Mouse (Mus musculus) hindbrain, embryonic 13.5 days (tissue): ENCODE measurements at regions not wholly inside any gene's neighbourhood (a gene's known extent, or its start where the extent isn't known, plus 50 kb on each side); places are given as distances from the start of the nearest gene placed in this dataset.

ENCODE experiments used
- ATAC-seq: fragments of 200-750 bp; cut with Nextera tagmentation; 2 replicates; pipeline ENCODE4 v1.8.0; 2017; ENCODE audit warnings: moderate TSS enrichment; ENCODE audit not compliant: low FRiP score
- H3K27ac ChIP-seq: fragments of 300-500 bp; sonication (generic); 2 replicates; pipeline ENCODE4 v1.5.1; 2015; ENCODE audit warnings: inconsistent platforms, mild to moderate bottlenecking, moderate library complexity
- H3K27me3 ChIP-seq: fragments of 300-500 bp; sonication (generic); 2 replicates; pipeline ENCODE4 v1.6.1; 2015; ENCODE audit warnings: mild to moderate bottlenecking, inconsistent platforms
- H3K36me3 ChIP-seq: fragments of 300-500 bp; sonication (generic); 2 replicates; pipeline ENCODE4 v1.6.1; 2015; ENCODE audit warnings: mild to moderate bottlenecking, inconsistent platforms
- H3K4me1 ChIP-seq: fragments of 300-500 bp; sonication (generic); replicated peaks from 2 replicates; pipeline ENCODE4 v1.6.1; 2015; ENCODE audit warnings: inconsistent platforms
- H3K4me2 ChIP-seq: fragments of 300-500 bp; sonication (generic); 2 replicates; pipeline ENCODE4 v1.6.1; 2015; ENCODE audit warnings: inconsistent platforms, mild to moderate bottlenecking, moderate library complexity
- H3K4me3 ChIP-seq: fragments of 300-500 bp; sonication (generic); 2 replicates; pipeline ENCODE4 v1.5.1; 2015; ENCODE audit warnings: mild to moderate bottlenecking, inconsistent platforms
- H3K9ac ChIP-seq: fragments of 300-500 bp; sonication (generic); 2 replicates; pipeline ENCODE4 v1.6.1; 2015; ENCODE audit warnings: mild to moderate bottlenecking, inconsistent platforms
- H3K9me3 ChIP-seq: fragments of 300-500 bp; sonication (generic); 2 replicates; pipeline ENCODE4 v1.6.1; 2016; ENCODE audit warnings: inconsistent platforms
- WGBS: fragments of 180-500 bp; shearing (Covaris S2); methylation state at CpG from one replicate; pipeline ENCODE4 v1.1.7; 2015; 5-methylcytosine and 5-hydroxymethylcytosine counted together

GRCm38 (mm10) chr13:90777952-90778298, 127.2 kb downstream of the Atp6ap1l start:
- peak; percentile 84 for ATAC-seq
- Histone ChIP-seq H3K9me3 (no peaks in the 10 kb centered on the region), H3K4me1 (no peaks in the 10 kb centered on the region), H3K9ac (no peak overlapping the region), H3K4me3 (no peak overlapping the region), H3K4me2 (no peak overlapping the region), H3K36me3 (no peaks in the 10 kb centered on the region), H3K27me3 (no peaks in the 10 kb centered on the region), H3K27ac (no peak overlapping the region)
- whole genome bisulfite sequencing = 53% methylated on average over 4 of the region's 4 CpGs

- 0 out of 2 replicates have a peak overlapping the region, but pooled peaks have one; percentile 8 for H3K27ac ChIP-seq
- no peak overlapping the region for H3K4me2 ChIP-seq
- H3K27me3 ChIP-seq = no peaks in the 10 kb centered on the region
- 0 out of 2 replicates have a peak, but pooled peaks have one; percentile 33 for ATAC-seq
- no peaks in the 10 kb centered on the region for H3K4me1 ChIP-seq
- H3K9ac ChIP-seq = no peak overlapping the region
- no peaks in the 10 kb centered on the region for H3K9me3 ChIP-seq
- no peaks in the 10 kb centered on the region for H3K36me3 ChIP-seq
- WGBS = 88% methylated on average over 5 of the region's 5 CpGs
- H3K4me3 ChIP-seq = no peak overlapping the region
Measured at GRCm38 (mm10) chr13:90777123-90777951, 127.8 kb downstream of the Atp6ap1l start.

GRCm38 (mm10) chr13:90762154-90762553, 143.0 kb downstream of the Atp6ap1l start:
- WGBS = 49% methylated on average over 2 of the region's 2 CpGs

GRCm38 (mm10) chr13:90760516-90761050, 144.6 kb downstream of the Atp6ap1l start:
- H3K9me3 ChIP-seq = no peaks in the 10 kb centered on the region
- no peak overlapping the region for H3K27ac ChIP-seq
- H3K4me1 ChIP-seq = no peaks in the 10 kb centered on the region
- 85% methylated on average over 4 of the region's 4 CpGs for WGBS
- no peaks in the 10 kb centered on the region for H3K27me3 ChIP-seq
- no peak overlapping the region for H3K4me2 ChIP-seq
- no peak overlapping the region for H3K4me3 ChIP-seq
- H3K36me3 ChIP-seq = no peaks in the 10 kb centered on the region
- no peak overlapping the region for H3K9ac ChIP-seq
- no peak for ATAC-seq

More at GRCm38 (mm10) chr13:90762154-90762553, 143.0 kb downstream of the Atp6ap1l start:
- H3K27ac ChIP-seq = no peak overlapping the region
- no peaks in the 10 kb centered on the region for H3K9me3 ChIP-seq
- H3K27me3 ChIP-seq = no peaks in the 10 kb centered on the region
- H3K4me2 ChIP-seq = no peak overlapping the region
- no peak overlapping the region for H3K4me3 ChIP-seq
- no peak for ATAC-seq
- H3K36me3 ChIP-seq = no peaks in the 10 kb centered on the region
- no peaks in the 10 kb centered on the region for H3K4me1 ChIP-seq
- no peak overlapping the region for H3K9ac ChIP-seq

GRCm38 (mm10) chr13:90754451-90754850, 150.7 kb downstream of the Atp6ap1l start:
- 97% methylated on average over 3 of the region's 3 CpGs for WGBS
- H3K4me2 ChIP-seq = no peak overlapping the region
- H3K4me1 ChIP-seq = no peaks in the 10 kb centered on the region
- no peak for ATAC-seq
- H3K9ac ChIP-seq = no peak overlapping the region
- no peaks in the 10 kb centered on the region for H3K9me3 ChIP-seq
- no peaks in the 10 kb centered on the region for H3K36me3 ChIP-seq
- no peak overlapping the region for H3K4me3 ChIP-seq
- no peak overlapping the region for H3K27ac ChIP-seq
- no peaks in the 10 kb centered on the region for H3K27me3 ChIP-seq

- ATAC-seq = no peak
- no peak overlapping the region for H3K4me2 ChIP-seq
- no peaks in the 10 kb centered on the region for H3K27me3 ChIP-seq
- H3K4me1 ChIP-seq = no peaks in the 10 kb centered on the region
- WGBS = 87% methylated on average over 1 of the region's 1 CpGs
- no peaks in the 10 kb centered on the region for H3K36me3 ChIP-seq
- no peak overlapping the region for H3K27ac ChIP-seq
- H3K9ac ChIP-seq = no peak overlapping the region
- no peak overlapping the region for H3K4me3 ChIP-seq
- no peaks in the 10 kb centered on the region for H3K9me3 ChIP-seq
Measured at GRCm38 (mm10) chr13:90749741-90750140, 155.4 kb downstream of the Atp6ap1l start.

GRCm38 (mm10) chr13:90745063-90745462, 160.1 kb downstream of the Atp6ap1l start:
- Histone ChIP-seq H3K4me3 (no peak overlapping the region), H3K4me1 (no peaks in the 10 kb centered on the region), H3K27me3 (no peaks in the 10 kb centered on the region), H3K9ac (no peak overlapping the region), H3K9me3 (no peaks in the 10 kb centered on the region), H3K27ac (no peak overlapping the region), H3K4me2 (no peak overlapping the region), H3K36me3 (no peaks in the 10 kb centered on the region)
- ATAC-seq = no peak
- 44% methylated on average over 1 of the region's 1 CpGs for WGBS

GRCm38 (mm10) chr13:90742615-90743402, 162.3 kb downstream of the Atp6ap1l start:
- no peaks in the 10 kb centered on the region for H3K27me3 ChIP-seq
- WGBS = 58% methylated on average over 4 of the region's 4 CpGs

GRCm38 (mm10) chr13:90739797-90740196, 165.4 kb downstream of the Atp6ap1l start:
- H3K9me3 ChIP-seq = no peaks in the 10 kb centered on the region
- H3K9ac ChIP-seq = no peak overlapping the region
- WGBS = 97% methylated on average over 1 of the region's 1 CpGs
- no peak for ATAC-seq
- no peak overlapping the region for H3K4me2 ChIP-seq
- H3K4me3 ChIP-seq = no peak overlapping the region
- no peaks in the 10 kb centered on the region for H3K4me1 ChIP-seq
- H3K27me3 ChIP-seq = no peaks in the 10 kb centered on the region
- H3K36me3 ChIP-seq = no peaks in the 10 kb centered on the region
- no peak overlapping the region for H3K27ac ChIP-seq

More at GRCm38 (mm10) chr13:90742615-90743402, 162.3 kb downstream of the Atp6ap1l start:
- no peaks in the 10 kb centered on the region for H3K4me1 ChIP-seq
- H3K4me3 ChIP-seq = no peak overlapping the region
- no peaks in the 10 kb centered on the region for H3K9me3 ChIP-seq
- no peak overlapping the region for H3K9ac ChIP-seq
- no peak overlapping the region for H3K4me2 ChIP-seq
- ATAC-seq = peak; percentile 71
- H3K36me3 ChIP-seq = no peaks in the 10 kb centered on the region
- no peak overlapping the region for H3K27ac ChIP-seq

- no peak overlapping the region for H3K4me3 ChIP-seq
- no peaks in the 10 kb centered on the region for H3K4me1 ChIP-seq
- H3K9ac ChIP-seq = no peak overlapping the region
- no peaks in the 10 kb centered on the region for H3K36me3 ChIP-seq
- no peak overlapping the region for H3K4me2 ChIP-seq
- H3K27me3 ChIP-seq = no peaks in the 10 kb centered on the region
- 92% methylated on average over 3 of the region's 3 CpGs for WGBS
- ATAC-seq = no peak
- no peak overlapping the region for H3K27ac ChIP-seq
- H3K9me3 ChIP-seq = no peaks in the 10 kb centered on the region
Measured at GRCm38 (mm10) chr13:90738513-90738912, 166.6 kb downstream of the Atp6ap1l start.

GRCm38 (mm10) chr13:90733265-90733664, 171.9 kb downstream of the Atp6ap1l start:
- no peaks in the 10 kb centered on the region; the same call in 1 of the 2 replicates for H3K4me1 ChIP-seq
- H3K4me3 ChIP-seq = no peak overlapping the region
- no peak for ATAC-seq
- H3K27ac ChIP-seq = no peak overlapping the region
- H3K36me3 ChIP-seq = no peaks in the 10 kb centered on the region
- no peaks in the 10 kb centered on the region for H3K27me3 ChIP-seq
- H3K9me3 ChIP-seq = no peaks in the 10 kb centered on the region
- WGBS = 89% methylated on average over 3 of the region's 3 CpGs
- H3K4me2 ChIP-seq = no peak overlapping the region
- H3K9ac ChIP-seq = no peak overlapping the region

GRCm38 (mm10) chr13:90729078-90729477, 176.1 kb downstream of the Atp6ap1l start:
- ATAC-seq = no peak
- Histone ChIP-seq H3K27ac (no peak overlapping the region), H3K4me3 (no peak overlapping the region)

More at GRCm38 (mm10) chr13:90729078-90729477, 176.1 kb downstream of the Atp6ap1l start:
- no peaks in the 10 kb centered on the region for H3K36me3 ChIP-seq
- no peaks in the 10 kb centered on the region for H3K9me3 ChIP-seq
- no peak overlapping the region for H3K9ac ChIP-seq
- H3K27me3 ChIP-seq = no peaks in the 10 kb centered on the region
- peaks cover under 1% of the 10 kb centered on the region; the same call in 1 of the 2 replicates for H3K4me1 ChIP-seq
- H3K4me2 ChIP-seq = no peak overlapping the region
